In genomic region chr2:153107802-153108201, GRCm38 (mm10) we compare ENCODE assay signal across 8 mouse cellular contexts. TPM values are rescaled to one million over a fixed set of nuclear protein-coding genes. Genes with fewer than 3 reads are reported as not detected.
DNase-seq lines count a peak whose midpoint lies in the region; ATAC-seq and TF ChIP-seq lines count a peak whose summit lies in the region.

No protein-coding gene starts in this region.

- TF ChIP-seq CTCF in forebrain, postnatal 0 days (IDR thresholded peaks at IDR 0.05; ENCODE audit: low read depth): no peak
- no peak for TF ChIP-seq CTCF in liver, embryonic 14.5 days (IDR thresholded peaks at IDR 0.05; ENCODE audit: low read depth)

- H3K27ac ChIP-seq in heart, embryonic 10.5 days: no peak overlapping the region
- no peak overlapping the region for H3K27ac ChIP-seq in forebrain, postnatal 0 days (ENCODE audit: low read depth, low read length)
- H3K27ac ChIP-seq in liver, embryonic 14.5 days: no peak overlapping the region

- H3K9me3 ChIP-seq in heart, embryonic 10.5 days: no peaks in the 10 kb centered on the region
- H3K9me3 ChIP-seq in forebrain, postnatal 0 days (ENCODE audit: low read length): no peaks in the 10 kb centered on the region
- H3K9me3 ChIP-seq in liver, embryonic 14.5 days (ENCODE audit: control insufficient read depth, low read length): no peaks in the 10 kb centered on the region

- peaks cover 19% of the 10 kb centered on the region for H3K4me1 ChIP-seq in heart, embryonic 10.5 days
- H3K4me1 ChIP-seq in forebrain, postnatal 0 days (ENCODE audit: insufficient read depth): no peaks in the 10 kb centered on the region
- peaks cover 0 to 1% of the 10 kb centered on the region in 2 experiments; a peak in 1 of 4 replicates for H3K4me1 ChIP-seq in liver, embryonic 14.5 days (replicated peaks; ENCODE audit: control insufficient read depth in 2 of 2, insufficient read depth in 2 of 2, low read length in 1 of 2)

- WGBS in heart, embryonic 10.5 days: 2% methylated on average over 15 of the region's 15 CpGs
- WGBS in forebrain, postnatal 0 days: 4% methylated on average over 15 of the region's 15 CpGs
- WGBS in liver, embryonic 14.5 days (ENCODE audit: insufficient replicate concordance): 5% methylated on average over 15 of the region's 15 CpGs

- H3K9ac ChIP-seq in forebrain, postnatal 0 days: no peak overlapping the region
- no peak overlapping the region for H3K9ac ChIP-seq in liver, embryonic 14.5 days (replicated peaks)

- peaks cover 94% of the 10 kb centered on the region for H3K27me3 ChIP-seq in heart, embryonic 10.5 days (ENCODE audit: insufficient read depth, poor library complexity, severe bottlenecking)
- H3K27me3 ChIP-seq in forebrain, postnatal 0 days (ENCODE audit: insufficient read depth, low read length): peaks cover 21% of the 10 kb centered on the region
- peaks cover 23% of the 10 kb centered on the region for H3K27me3 ChIP-seq in liver, embryonic 14.5 days (ENCODE audit: control insufficient read depth, insufficient read depth, low read length)

- H3K4me2 ChIP-seq in forebrain, postnatal 0 days (ENCODE audit: low read depth): peak overlapping the region; percentile 48
- peak overlapping the region; percentile 54 for H3K4me2 ChIP-seq in liver, embryonic 14.5 days (ENCODE audit: low read depth)

- peak overlapping the region; percentile 68 for H3K4me3 ChIP-seq in heart, embryonic 10.5 days
- peak overlapping the region; percentile 39 for H3K4me3 ChIP-seq in forebrain, postnatal 0 days (ENCODE audit: low read depth, low read length)
- no peak overlapping the region for H3K4me3 ChIP-seq in liver, embryonic 14.5 days (ENCODE audit: insufficient read depth in 1 of 2, low read depth in 2 of 2, low read length in 2 of 2)

- TF ChIP-seq EP300 in liver, embryonic 14.5 days (IDR thresholded peaks at IDR 0.05; ENCODE audit: low read depth): no peak

- H3K36me3 ChIP-seq in heart, embryonic 10.5 days: no peaks in the 10 kb centered on the region
- no peaks in the 10 kb centered on the region for H3K36me3 ChIP-seq in forebrain, postnatal 0 days (ENCODE audit: insufficient read depth)
- H3K36me3 ChIP-seq in liver, embryonic 14.5 days (replicated peaks; ENCODE audit: control insufficient read depth, insufficient read depth, low read depth): no peaks in the 10 kb centered on the region

- no peak for DNase-seq in heart, embryonic 10.5 days (ENCODE audit: low spot score)
- DNase-seq in heart, postnatal 10 days: no peak
- DNase-seq in B cell, adult 2 months: peak; percentile 6 to 10
- DNase-seq in forebrain, postnatal 0 days: no peak
- no peak for DNase-seq in liver, embryonic 14.5 days (ENCODE audit: low read depth in 3 of 3, low spot score in 3 of 3)
- no peak for DNase-seq in retina, postnatal 1 day
- no peak for DNase-seq in yolk sac, embryonic 10.5 days (ENCODE audit: low spot score)
- DNase-seq in spleen, postnatal 10 days (ENCODE audit: low spot score in 2 of 2): no peak

- intact Hi-C loops in heart, postnatal 10 days (cut with DNase I): no loop called here

- no peak for ATAC-seq in forebrain, postnatal 0 days
- no peak for ATAC-seq in liver, embryonic 14.5 days (ENCODE audit: insufficient read depth)

RNA-seq across cellular contexts. Expression of gene Hck, which starts 0.5 kb away (rescaled TPM):
- 0.48 and 1.3 TPM in 2 replicates for polyA plus RNA-seq in heart, embryonic 10.5 days (2016; fragmentation: Nextera tagmentation; extraction: Ambion mirVana)
- 1 to 10 TPM; 1.0 to 1.2 TPM for total RNA-seq in heart, postnatal 10 days (2021)
- 3.1 and 5.7 TPM in 2 replicates for total RNA-seq in forebrain, postnatal 0 days (2014; rRNA removed)
- 2.6 and 3.5 TPM in 2 replicates for polyA plus RNA-seq in forebrain, postnatal 0 days (2015; fragmentation: Nextera tagmentation; extraction: Ambion mirVana)
- 5.9 and 6.0 TPM in 2 replicates for polyA plus RNA-seq in liver, embryonic 14.5 days (2012; rRNA removed)
- polyA plus RNA-seq in liver, embryonic 14.5 days (2014; fragmentation: Nextera tagmentation; extraction: Ambion mirVana): 6.9 and 7.8 TPM in 2 replicates

RNA-seq across cellular contexts. Expression of gene Ccm2l, which starts 42.0 kb away (rescaled TPM):
- 4.4 and 5.1 TPM in 2 replicates for polyA plus RNA-seq in heart, embryonic 10.5 days (2016; fragmentation: Nextera tagmentation; extraction: Ambion mirVana)
- total RNA-seq in heart, postnatal 10 days (2021): 10 to 100 TPM; 26.9 to 29.1 TPM
- total RNA-seq in forebrain, postnatal 0 days (2014; rRNA removed): 2.1 and 7.4 TPM in 2 replicates
- polyA plus RNA-seq in forebrain, postnatal 0 days (2015; fragmentation: Nextera tagmentation; extraction: Ambion mirVana): 1.1 TPM in 2 replicates
- polyA plus RNA-seq in liver, embryonic 14.5 days (2012; rRNA removed): 2.1 and 2.2 TPM in 2 replicates
- 0.71 and 0.81 TPM in 2 replicates for polyA plus RNA-seq in liver, embryonic 14.5 days (2014; fragmentation: Nextera tagmentation; extraction: Ambion mirVana)

RNA-seq across cellular contexts. Expression of gene Tm9sf4, which starts 53.3 kb away (rescaled TPM):
- 74.4 and 80.4 TPM in 2 replicates for polyA plus RNA-seq in heart, embryonic 10.5 days (2016; fragmentation: Nextera tagmentation; extraction: Ambion mirVana)
- 10 to 100 TPM; 66.4 to 69.6 TPM for total RNA-seq in heart, postnatal 10 days (2021)
- 42.8 and 60.4 TPM in 2 replicates for total RNA-seq in forebrain, postnatal 0 days (2014; rRNA removed)
- 52.5 and 69.3 TPM in 2 replicates for polyA plus RNA-seq in forebrain, postnatal 0 days (2015; fragmentation: Nextera tagmentation; extraction: Ambion mirVana)
- polyA plus RNA-seq in liver, embryonic 14.5 days (2012; rRNA removed): 13.0 TPM in 2 replicates
- polyA plus RNA-seq in liver, embryonic 14.5 days (2014; fragmentation: Nextera tagmentation; extraction: Ambion mirVana): 23.7 and 32.4 TPM in 2 replicates

Comparison
In these comparisons a context has a peak if more than half of its experiments do, and no peak if none do; other contexts are left out.
1. DNase-seq: peak in B cell, adult 2 months (2 of 2); none in heart, embryonic 10.5 days (single experiment), heart, postnatal 10 days (0 of 2), forebrain, postnatal 0 days (single experiment), liver, embryonic 14.5 days (0 of 3), retina, postnatal 1 day (single experiment), yolk sac, embryonic 10.5 days (single experiment) and spleen, postnatal 10 days (0 of 2).
2. H3K4me3 ChIP-seq: peak in heart, embryonic 10.5 days (single experiment) and forebrain, postnatal 0 days (single experiment); none in liver, embryonic 14.5 days (0 of 2).